Mouse (Mus musculus) hindbrain, embryonic 16.5 days (tissue): ENCODE results near the gene Stx18. TPM values are rescaled to one million over a fixed set of nuclear protein-coding genes. Genes with fewer than 3 reads are reported as not detected.

Experiments
- ATAC-seq: fragments of 200-750 bp; cut with Nextera tagmentation; 2 replicates; pipeline ENCODE4 v1.8.0; 2017; ENCODE audit warnings: moderate TSS enrichment, moderate library complexity
- H3K27ac ChIP-seq: fragments of 300-500 bp; sonication (generic); 2 replicates; pipeline ENCODE4 v1.5.1; 2014; ENCODE audit warnings: low read depth, mild to moderate bottlenecking, control low read depth, low read length, moderate library complexity
- H3K27me3 ChIP-seq: fragments of 300-500 bp; sonication (generic); replicated peaks from 2 replicates; pipeline ENCODE4 v1.6.1; 2014; ENCODE audit warnings: low read length; ENCODE audit not compliant: control insufficient read depth, insufficient read depth
- H3K36me3 ChIP-seq: fragments of 300-500 bp; sonication (generic); 2 replicates; pipeline ENCODE4 v1.6.1; 2014; ENCODE audit warnings: mild to moderate bottlenecking, low read length, moderate library complexity, mixed read lengths; ENCODE audit not compliant: control insufficient read depth, insufficient read depth
- H3K4me1 ChIP-seq: fragments of 300-500 bp; sonication (generic); 2 replicates; pipeline ENCODE4 v1.6.1; 2014; ENCODE audit warnings: low read depth, low read length; ENCODE audit not compliant: control insufficient read depth, insufficient read depth
- H3K4me2 ChIP-seq: fragments of 300-500 bp; sonication (generic); 2 replicates; pipeline ENCODE4 v1.6.1; 2014; ENCODE audit warnings: mild to moderate bottlenecking, low read length, control low read depth, moderate library complexity
- H3K4me3 ChIP-seq: fragments of 300-500 bp; sonication (generic); 2 replicates; pipeline ENCODE4 v1.5.1; 2014; ENCODE audit warnings: mild to moderate bottlenecking, low read length, control low read depth, moderate library complexity
- H3K9ac ChIP-seq: fragments of 300-500 bp; sonication (generic); 2 replicates; pipeline ENCODE4 v1.6.1; 2014; ENCODE audit warnings: low read depth, mild to moderate bottlenecking, control low read depth, low read length, moderate library complexity
- H3K9me3 ChIP-seq: fragments of 300-500 bp; sonication (generic); 2 replicates; pipeline ENCODE4 v1.6.1; 2014; ENCODE audit warnings: mild to moderate bottlenecking, low read length, moderate library complexity; ENCODE audit not compliant: control insufficient read depth
- WGBS: fragments of 180-500 bp; shearing (Covaris S2); extraction: QIAGEN DNeasy Blood & Tissue Kit; methylation state at CpG from one replicate; pipeline ENCODE4 v1.1.7; 2014; 5-methylcytosine and 5-hydroxymethylcytosine counted together
- polyA plus RNA-seq: library from polyadenylated mRNA; unstranded; fragments of >200 nt; fragmentation: Nextera tagmentation; extraction: Ambion mirVana; gene quantifications from 2 replicates; pipeline ENCODE4 v1.2.1, GENCODE M21; 2015

Gene Stx18
- polyA plus RNA-seq, 1 experiment from 2014 or later: 38.5 TPM

- no peaks in the 10 kb centered on the region; the same call in 1 of the 2 replicates for H3K4me1 ChIP-seq
- ATAC-seq: no peak
- WGBS: 95% methylated on average over 2 of the region's 2 CpGs
Observed at GRCm38 (mm10) chr5:38102945-38103344, 64.4 kb downstream of the Stx18 start.

GRCm38 (mm10) chr5:38106080-38106697 lies 67.6 kb downstream of the Stx18 start:
- H3K27ac ChIP-seq: no peak overlapping the region
- peak; percentile 25; the same call in 1 of the 2 replicates for ATAC-seq

More at GRCm38 (mm10) chr5:38102945-38103344, 64.4 kb downstream of the Stx18 start:
- Histone ChIP-seq H3K27me3 (no peaks in the 10 kb centered on the region), H3K36me3 (peaks cover 3% of the 10 kb centered on the region; the same call in 1 of the 2 replicates), H3K9ac (no peak overlapping the region), H3K4me2 (no peak overlapping the region), H3K4me3 (no peak overlapping the region), H3K9me3 (no peaks in the 10 kb centered on the region), H3K27ac (no peak overlapping the region)

GRCm38 (mm10) chr5:38106807-38107206 lies 68.3 kb downstream of the Stx18 start:
- Histone ChIP-seq H3K9ac (no peak overlapping the region), H3K9me3 (no peaks in the 10 kb centered on the region), H3K27ac (no peak overlapping the region), H3K27me3 (no peaks in the 10 kb centered on the region), H3K4me2 (no peak overlapping the region), H3K4me1 (no peaks in the 10 kb centered on the region), H3K4me3 (no peak overlapping the region), H3K36me3 (peaks cover 7% of the 10 kb centered on the region; the same call in 1 of the 2 replicates)
- ATAC-seq: no peak
- WGBS: 86% methylated on average over 10 of the region's 10 CpGs

More at GRCm38 (mm10) chr5:38106080-38106697, 67.6 kb downstream of the Stx18 start:
- Histone ChIP-seq H3K4me1 (no peaks in the 10 kb centered on the region), H3K27me3 (no peaks in the 10 kb centered on the region), H3K9me3 (no peaks in the 10 kb centered on the region), H3K4me3 (no peak overlapping the region), H3K9ac (no peak overlapping the region), H3K36me3 (peaks cover 7% of the 10 kb centered on the region; the same call in 1 of the 2 replicates), H3K4me2 (no peak overlapping the region)
- 79% methylated on average over 14 of the region's 14 CpGs for WGBS

- no peak overlapping the region for H3K27ac ChIP-seq
- no peak overlapping the region for H3K4me3 ChIP-seq
- H3K36me3 ChIP-seq: peaks cover 13% of the 10 kb centered on the region
- H3K9ac ChIP-seq: no peak overlapping the region
- H3K4me1 ChIP-seq: no peaks in the 10 kb centered on the region
- no peak for ATAC-seq
- no peaks in the 10 kb centered on the region for H3K9me3 ChIP-seq
- H3K27me3 ChIP-seq: no peaks in the 10 kb centered on the region
- no peak overlapping the region for H3K4me2 ChIP-seq
- 96% methylated on average over 2 of the region's 2 CpGs for WGBS
Observed at GRCm38 (mm10) chr5:38114526-38114925, 76.0 kb downstream of the Stx18 start.

- no peak overlapping the region for H3K27ac ChIP-seq
- no peaks in the 10 kb centered on the region for H3K27me3 ChIP-seq
- 54% methylated on average over 1 of the region's 1 CpGs for WGBS
- H3K9me3 ChIP-seq: no peaks in the 10 kb centered on the region
- no peak overlapping the region for H3K4me2 ChIP-seq
- ATAC-seq: no peak
- H3K9ac ChIP-seq: no peak overlapping the region
- H3K36me3 ChIP-seq: peaks cover 9% of the 10 kb centered on the region
- no peak overlapping the region for H3K4me3 ChIP-seq
- H3K4me1 ChIP-seq: no peaks in the 10 kb centered on the region
Observed at GRCm38 (mm10) chr5:38117056-38117455, 78.5 kb downstream of the Stx18 start.

- no peak for ATAC-seq
- Histone ChIP-seq H3K4me1 (no peaks in the 10 kb centered on the region), H3K36me3 (peaks cover 9% of the 10 kb centered on the region), H3K27me3 (no peaks in the 10 kb centered on the region), H3K9me3 (no peaks in the 10 kb centered on the region), H3K27ac (no peak overlapping the region), H3K9ac (no peak overlapping the region), H3K4me2 (no peak overlapping the region), H3K4me3 (no peak overlapping the region)
- 91% methylated on average over 5 of the region's 5 CpGs for WGBS
Observed at GRCm38 (mm10) chr5:38119268-38119667, 80.7 kb downstream of the Stx18 start.

GRCm38 (mm10) chr5:38121699-38122098 lies 83.2 kb downstream of the Stx18 start:
- no peak overlapping the region for H3K4me2 ChIP-seq
- no peak for ATAC-seq
- H3K27ac ChIP-seq: no peak overlapping the region
- H3K9me3 ChIP-seq: no peaks in the 10 kb centered on the region
- WGBS: 72% methylated on average over 7 of the region's 7 CpGs
- no peak overlapping the region for H3K9ac ChIP-seq
- H3K4me1 ChIP-seq: no peaks in the 10 kb centered on the region
- no peak overlapping the region for H3K4me3 ChIP-seq
- no peaks in the 10 kb centered on the region for H3K27me3 ChIP-seq
- H3K36me3 ChIP-seq: peaks cover 7% of the 10 kb centered on the region

GRCm38 (mm10) chr5:38126519-38127306 lies 88.2 kb downstream of the Stx18 start:
- H3K4me1 ChIP-seq: no peaks in the 10 kb centered on the region

GRCm38 (mm10) chr5:38129339-38129738 lies 90.8 kb downstream of the Stx18 start:
- Histone ChIP-seq H3K27me3 (no peaks in the 10 kb centered on the region), H3K27ac (no peak overlapping the region), H3K36me3 (0 out of 2 replicates have a peak, but pooled peaks cover 4% of the 10 kb centered on the region), H3K9ac (no peak overlapping the region), H3K4me3 (no peak overlapping the region), H3K4me1 (no peaks in the 10 kb centered on the region), H3K9me3 (no peaks in the 10 kb centered on the region), H3K4me2 (no peak overlapping the region)
- no peak for ATAC-seq
- WGBS: 91% methylated on average over 2 of the region's 2 CpGs

More at GRCm38 (mm10) chr5:38126519-38127306, 88.2 kb downstream of the Stx18 start:
- Histone ChIP-seq H3K4me2 (no peak overlapping the region), H3K4me3 (no peak overlapping the region), H3K27ac (no peak overlapping the region), H3K36me3 (0 out of 2 replicates have a peak, but pooled peaks cover 4% of the 10 kb centered on the region), H3K9ac (no peak overlapping the region), H3K27me3 (no peaks in the 10 kb centered on the region), H3K9me3 (no peaks in the 10 kb centered on the region)
- 90% methylated on average over 13 of the region's 13 CpGs for WGBS
- 0 out of 2 replicates have a peak, but pooled peaks have one; percentile 9 for ATAC-seq
